ENCODE assay signal across 20 mouse cellular contexts in genomic region chr10:69890389-69890985, GRCm38 (mm10).
DNase-seq lines count a peak whose midpoint lies in the region; ATAC-seq and TF ChIP-seq lines count a peak whose summit lies in the region.
"Had no signal": no experiment of that assay in that cellular context is flagged by ENCODE, and none has a peak within 500 bp of the region (broad histone marks: within the 10 kb centered on the region; RNA-seq: fewer than 3 reads in every experiment).

No protein-coding gene starts in this region.

- H3K4me1 ChIP-seq in MEL (ENCODE audit: control insufficient read depth in 1 of 2, insufficient read depth in 2 of 2, low read length in 2 of 2): peaks cover 2 to 18% of the 10 kb centered on the region in 2 experiments; a peak in 2 of 4 replicates
- H3K4me1 ChIP-seq in intestine, embryonic 16.5 days (ENCODE audit: control insufficient read depth, insufficient read depth, low read length): no peaks in the 10 kb centered on the region
- H3K4me1 ChIP-seq: embryonic facial prominence, embryonic 10.5 days; embryonic facial prominence, embryonic 15.5 days; hindbrain, embryonic 15.5 days; limb, embryonic 10.5 days; limb, embryonic 15.5 days; midbrain, embryonic 13.5 days had no signal

- no peaks in the 10 kb centered on the region for H3K9me3 ChIP-seq in MEL (replicated peaks; ENCODE audit: insufficient read depth, low read length)
- H3K9me3 ChIP-seq in intestine, embryonic 16.5 days (ENCODE audit: control insufficient read depth, low read length): no peaks in the 10 kb centered on the region
- H3K9me3 ChIP-seq: embryonic facial prominence, embryonic 10.5 days; embryonic facial prominence, embryonic 15.5 days; forebrain, embryonic 12.5 days; hindbrain, embryonic 10.5 days; hindbrain, embryonic 15.5 days; limb, embryonic 10.5 days; limb, embryonic 15.5 days; liver, embryonic 13.5 days; midbrain, embryonic 13.5 days had no signal

- TF ChIP-seq RAD21 in MEL (IDR thresholded peaks at IDR 0.05; ENCODE audit: low read depth, low read length): no peak

- whole genome bisulfite sequencing in intestine, embryonic 16.5 days: 88% methylated on average over 11 of the region's 11 CpGs

- H3K27ac ChIP-seq in MEL (ENCODE audit: control insufficient read depth, low read depth, low read length): no peak overlapping the region
- H3K27ac ChIP-seq in intestine, embryonic 16.5 days (ENCODE audit: low read length): no peak overlapping the region
- H3K27ac ChIP-seq: embryonic facial prominence, embryonic 10.5 days; embryonic facial prominence, embryonic 15.5 days; forebrain, embryonic 12.5 days; hindbrain, embryonic 10.5 days; hindbrain, embryonic 15.5 days; limb, embryonic 10.5 days; limb, embryonic 15.5 days; liver, embryonic 13.5 days; midbrain, embryonic 13.5 days had no signal

- DNase-seq in gastrocnemius, adult 8-10 months (ENCODE audit: low spot score in 2 of 2): peak; percentile 18 to 42
- DNase-seq in gastrocnemius, postnatal 4 days (ENCODE audit: low spot score in 2 of 2): no peak
- DNase-seq in A20 (ENCODE audit: low read depth, low spot score) (peak; percentile 12), MEL (ENCODE audit: low read depth, low spot score) (peak; percentile 61)
- no peak for DNase-seq in frontal cortex, postnatal 25 days (ENCODE audit: low spot score in 2 of 2)
- DNase-seq in layer of hippocampus, postnatal 36 days: no peak
- DNase-seq: liver, embryonic 13.5 days had no signal

- H3K4me2 ChIP-seq in intestine, embryonic 16.5 days (ENCODE audit: low read depth, low read length): no peak overlapping the region
- H3K4me2 ChIP-seq: embryonic facial prominence, embryonic 15.5 days; forebrain, embryonic 12.5 days; hindbrain, embryonic 15.5 days; limb, embryonic 15.5 days; liver, embryonic 13.5 days; midbrain, embryonic 13.5 days had no signal

- TF ChIP-seq EP300 in MEL (IDR thresholded peaks at IDR 0.05; ENCODE audit: low read depth in 1 of 2, low read length in 2 of 2): peak; percentile 6 to 39; a peak in 1 of 4 replicates

- 0 out of 4 replicates have a peak, but pooled peaks cover 0 to 1% of the 10 kb centered on the region in 2 experiments for H3K27me3 ChIP-seq in MEL (ENCODE audit: control insufficient read depth in 1 of 2, insufficient read depth in 2 of 2, low read length in 2 of 2)
- no peaks in the 10 kb centered on the region for H3K27me3 ChIP-seq in intestine, embryonic 16.5 days (replicated peaks; ENCODE audit: control insufficient read depth, insufficient read depth, low read length)
- H3K27me3 ChIP-seq: embryonic facial prominence, embryonic 15.5 days; forebrain, embryonic 12.5 days; hindbrain, embryonic 15.5 days; limb, embryonic 15.5 days; liver, embryonic 13.5 days; midbrain, embryonic 13.5 days had no signal

- H3K79me2 ChIP-seq in MEL (ENCODE audit: control insufficient read depth, insufficient read depth, low read length, poor library complexity): no peaks in the 10 kb centered on the region

- no peak for TF ChIP-seq POLR2A in MEL (IDR thresholded peaks at IDR 0.05; ENCODE audit: control insufficient read depth in 1 of 2, insufficient read depth in 1 of 2, low read depth in 1 of 2, low read length in 2 of 2, poor library complexity in 1 of 2)

- no peak for TF ChIP-seq CTCF in MEL (IDR thresholded peaks at IDR 0.05 in 2 of 3, conservative IDR thresholded peaks at IDR 0.05 in 1 of 3; ENCODE audit: control insufficient read depth in 1 of 3, insufficient read depth in 1 of 3, low read depth in 2 of 3, low read length in 3 of 3, poor library complexity in 1 of 3, severe bottlenecking in 1 of 3)

- no peak overlapping the region for H3K4me3 ChIP-seq in MEL (ENCODE audit: control insufficient read depth in 1 of 2, insufficient read depth in 1 of 2, low read depth in 2 of 2, low read length in 2 of 2)
- H3K4me3 ChIP-seq in intestine, embryonic 16.5 days (ENCODE audit: low read length): no peak overlapping the region
- H3K4me3 ChIP-seq: embryonic facial prominence, embryonic 10.5 days; embryonic facial prominence, embryonic 15.5 days; forebrain, embryonic 12.5 days; hindbrain, embryonic 10.5 days; hindbrain, embryonic 15.5 days; limb, embryonic 10.5 days; limb, embryonic 15.5 days; liver, embryonic 13.5 days; midbrain, embryonic 13.5 days had no signal

- H3K36me3 ChIP-seq in MEL (ENCODE audit: control insufficient read depth in 1 of 2, insufficient read depth in 2 of 2, low read length in 2 of 2): peaks cover 0 to 11% of the 10 kb centered on the region in 2 experiments; a peak in 2 of 4 replicates
- no peaks in the 10 kb centered on the region for H3K36me3 ChIP-seq in intestine, embryonic 16.5 days (ENCODE audit: control insufficient read depth, insufficient read depth, low read length)
- H3K36me3 ChIP-seq: liver, embryonic 13.5 days had no signal

- H3K9ac ChIP-seq in MEL (ENCODE audit: control insufficient read depth, low read depth, low read length, poor library complexity, severe bottlenecking): 0 out of 2 replicates have a peak overlapping the region, but pooled peaks have one; percentile 26
- H3K9ac ChIP-seq in intestine, embryonic 16.5 days (ENCODE audit: low read depth, low read length): no peak overlapping the region
- H3K9ac ChIP-seq: embryonic facial prominence, embryonic 15.5 days; forebrain, embryonic 12.5 days; forebrain, postnatal 0 days; hindbrain, embryonic 15.5 days; limb, embryonic 15.5 days; liver, embryonic 13.5 days; midbrain, embryonic 13.5 days had no signal

- ATAC-seq in granulocyte monocyte progenitor cell, adult 5-6 weeks (replicated peaks; ENCODE audit: poor library complexity, severe bottlenecking): peak; percentile 69
- ATAC-seq in intestine, embryonic 16.5 days: no peak
- ATAC-seq: inflammation-experienced regulatory T-cells, adult 6 months; lung, postnatal 0 days; midbrain, embryonic 13.5 days had no signal

TF ChIP-seq in MEL, 35 proteins besides CTCF, POLR2A, EP300 and RAD21:
- TF ChIP-seq USF1 (IDR thresholded peaks at IDR 0.05; ENCODE audit: low read depth, low read length): no peak
- no peak for TF ChIP-seq JUND (IDR thresholded peaks at IDR 0.05; ENCODE audit: low read depth, low read length)
- TF ChIP-seq POLR2AphosphoS2 (IDR thresholded peaks at IDR 0.05; ENCODE audit: low read length): no peak
- no peak for TF ChIP-seq MAX (IDR thresholded peaks at IDR 0.05; ENCODE audit: low read length)
- no peak for TF ChIP-seq SIN3A (IDR thresholded peaks at IDR 0.05; ENCODE audit: low read length)
- TF ChIP-seq HCFC1 (IDR thresholded peaks at IDR 0.05; ENCODE audit: low read depth, low read length): no peak
- TF ChIP-seq MXI1 (IDR thresholded peaks at IDR 0.05; ENCODE audit: low read depth, low read length): no peak
- TF ChIP-seq ZC3H11A (IDR thresholded peaks at IDR 0.05; ENCODE audit: low read depth, low read length): no peak
- no peak for TF ChIP-seq ZKSCAN1 (IDR thresholded peaks at IDR 0.05; ENCODE audit: low read depth, low read length)
- no peak for TF ChIP-seq NRF1 (IDR thresholded peaks at IDR 0.05; ENCODE audit: insufficient read depth, low read depth, low read length, poor library complexity, severe bottlenecking)
- no peak for TF ChIP-seq MYB (IDR thresholded peaks at IDR 0.05; ENCODE audit: low read depth, low read length)
- no peak for TF ChIP-seq UBTF (IDR thresholded peaks at IDR 0.05; ENCODE audit: borderline replicate concordance, insufficient read depth, low read depth, low read length)
- no peak for TF ChIP-seq TBP (IDR thresholded peaks at IDR 0.05; ENCODE audit: low read depth, low read length)
- TF ChIP-seq SMC3 (IDR thresholded peaks at IDR 0.05; ENCODE audit: low read depth, low read length): no peak

Comparison
In these comparisons a context has a peak if more than half of its experiments do, and no peak if none do; other contexts are left out.
1. DNase-seq: peak in gastrocnemius, adult 8-10 months (2 of 2), A20 (single experiment) and MEL (single experiment); none in gastrocnemius, postnatal 4 days (0 of 2), frontal cortex, postnatal 25 days (0 of 2) and layer of hippocampus, postnatal 36 days (0 of 2).